Mouse (Mus musculus): ENCODE measurements around the gene Trappc10.

Trappc10 gene

GRCm38 (mm10) chr10:78244438-78245224 lies at the start of gene Trappc10:
TSS of gene Trappc10 (minus strand) at chr10:78244641.
- DNase-seq (ENCODE audit: low read depth, low spot score): peak; percentile 91

- DNase-seq (ENCODE audit: low read depth, low spot score): no peak
Measured at GRCm38 (mm10) chr10:78293576-78293975, 49.1 kb upstream of the Trappc10 start.

- no peak for DNase-seq (ENCODE audit: low read depth, low spot score)
Measured at GRCm38 (mm10) chr10:78292381-78292780, 47.9 kb upstream of the Trappc10 start.

GRCm38 (mm10) chr10:78290730-78291535 lies 46.5 kb upstream of the Trappc10 start:
- no peak for DNase-seq (ENCODE audit: low read depth, low spot score)

GRCm38 (mm10) chr10:78288896-78289295 lies 44.5 kb upstream of the Trappc10 start:
- DNase-seq (ENCODE audit: low read depth, low spot score): peak; percentile 80

DNA sequence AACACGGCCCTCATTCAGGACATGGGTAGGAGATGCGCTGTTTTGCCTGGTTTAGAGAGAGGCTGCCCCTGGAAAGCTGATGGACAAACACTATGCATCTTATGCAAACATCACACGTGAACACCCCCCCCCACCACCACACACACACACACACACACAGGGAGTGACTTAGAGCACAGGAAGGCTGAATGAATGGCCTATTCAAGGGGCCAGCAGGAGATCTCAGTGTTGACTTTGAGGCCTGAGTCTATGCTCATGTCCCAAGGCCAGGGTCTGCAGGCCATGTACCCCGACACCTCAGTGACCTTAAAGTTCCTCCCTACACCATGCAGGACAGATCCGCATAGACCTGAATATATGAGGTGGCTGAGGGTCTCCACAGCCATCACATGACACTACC lies 43.7 kb upstream of the Trappc10 start:
- no peak for DNase-seq (ENCODE audit: low read depth, low spot score)

DNA sequence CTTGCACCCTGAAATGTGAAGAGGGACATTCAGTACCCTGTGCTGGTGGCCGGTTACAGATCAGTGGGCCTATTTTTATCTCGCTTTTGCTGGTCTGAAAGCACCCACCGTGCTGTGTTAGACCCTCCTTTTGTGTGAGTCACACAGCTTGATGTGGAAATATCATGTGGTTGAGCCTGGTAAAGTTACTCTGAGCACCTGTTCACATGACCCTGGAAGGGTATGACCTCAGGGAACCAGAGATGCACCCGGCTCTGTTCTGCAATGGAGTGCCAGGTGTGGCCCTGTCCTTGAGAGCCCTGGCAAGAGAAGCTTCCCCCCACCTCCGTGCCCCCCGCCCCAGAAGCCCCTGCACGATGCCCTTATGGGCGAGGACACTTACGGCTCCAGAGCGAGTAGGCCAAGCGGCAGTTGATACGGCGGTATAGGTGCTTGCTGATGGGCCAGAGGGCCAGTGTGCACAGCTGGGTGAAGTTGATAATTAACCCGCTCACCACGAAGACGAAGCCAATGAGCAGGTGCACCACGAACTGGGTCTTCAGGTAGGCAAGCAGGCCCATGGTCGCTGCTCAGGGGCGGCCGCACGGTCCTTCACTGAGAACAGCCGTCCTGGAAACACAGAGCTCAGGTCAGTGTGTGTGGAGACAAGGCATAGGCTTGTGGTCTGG lies 43.2 kb upstream of the Trappc10 start:
- DNase-seq (ENCODE audit: low read depth, low spot score): no peak

DNA sequence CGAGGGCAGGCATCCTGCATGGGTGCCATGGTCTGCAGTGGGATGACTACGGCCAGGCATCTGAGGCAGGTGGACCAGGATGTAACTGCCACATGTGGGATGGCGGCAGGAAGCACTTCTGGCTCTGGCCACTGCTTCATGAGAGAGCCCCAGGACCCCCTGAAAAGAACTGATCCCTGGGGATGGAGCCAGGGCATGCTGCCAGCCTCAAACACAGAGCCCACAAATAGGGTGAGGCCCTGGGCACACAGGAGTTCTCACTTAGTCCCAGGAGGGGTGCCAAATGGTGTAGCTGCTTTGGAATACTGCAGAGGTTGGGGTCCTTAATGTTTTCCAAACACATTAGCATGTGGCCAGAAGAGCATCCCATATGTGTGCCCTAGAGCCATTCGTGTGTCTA lies 41.5 kb upstream of the Trappc10 start:
- DNase-seq (ENCODE audit: low read depth, low spot score): no peak

DNA sequence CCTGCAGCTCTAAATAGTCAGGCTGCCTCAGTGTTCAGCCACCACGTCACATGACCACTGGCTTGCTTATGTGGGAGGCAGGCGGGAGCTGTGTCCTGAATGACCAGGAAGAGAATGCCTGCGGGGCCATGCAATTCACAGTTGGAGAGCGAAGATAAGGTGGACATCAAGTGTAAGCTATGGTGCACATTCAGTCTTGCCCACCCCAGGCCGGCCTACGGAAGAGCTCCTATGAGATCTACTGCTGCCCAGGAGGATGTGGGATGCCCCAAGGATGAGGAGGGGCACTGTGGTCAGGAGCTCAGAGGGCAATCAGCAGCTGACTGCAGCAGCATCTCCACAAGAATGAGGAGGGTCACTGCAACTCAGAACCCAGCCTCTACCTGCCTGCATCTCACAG lies 41.0 kb upstream of the Trappc10 start:
- no peak for DNase-seq (ENCODE audit: low read depth, low spot score)

GRCm38 (mm10) chr10:78284812-78285211 lies 40.4 kb upstream of the Trappc10 start:
- DNase-seq (ENCODE audit: low read depth, low spot score): no peak

DNA sequence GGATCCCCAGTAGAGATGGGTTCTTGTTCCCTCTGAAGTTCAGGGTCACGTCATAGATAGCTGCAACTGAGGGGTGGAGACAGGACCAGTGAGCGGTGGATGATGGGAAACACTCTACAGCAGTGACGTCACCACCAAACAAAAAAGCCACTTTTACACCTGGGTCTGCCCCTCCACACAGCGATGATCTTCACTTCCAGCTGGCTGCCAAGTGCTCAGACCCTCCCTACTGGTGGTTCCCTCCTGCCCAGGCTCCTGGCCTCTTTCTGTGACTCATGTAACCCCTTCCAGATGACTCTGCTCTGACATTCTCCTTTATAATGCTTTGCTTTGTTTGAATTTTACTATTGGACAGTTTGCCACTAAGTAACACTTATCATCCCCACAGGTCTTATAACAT lies 38.0 kb upstream of the Trappc10 start:
- DNase-seq (ENCODE audit: low read depth, low spot score): no peak

DNA sequence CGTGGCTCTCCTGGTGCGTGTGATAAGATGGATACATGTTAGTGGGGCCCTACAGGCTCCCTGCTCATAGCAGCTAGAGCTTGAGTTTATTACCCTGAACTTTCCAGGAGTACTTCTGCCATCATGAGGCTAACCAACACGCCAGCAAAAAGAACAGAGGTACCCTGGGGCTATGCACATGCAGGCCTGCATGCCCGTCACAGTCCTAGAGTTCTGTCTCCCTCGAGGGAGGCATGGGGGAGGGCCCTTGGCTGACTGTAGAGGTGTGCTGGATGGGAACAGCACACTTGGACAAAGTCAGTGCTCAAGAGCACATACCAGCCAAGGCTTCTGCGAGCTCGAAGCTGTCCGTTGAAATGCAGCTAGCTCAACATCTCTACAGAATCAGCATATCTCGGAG lies 36.0 kb upstream of the Trappc10 start:
- DNase-seq (ENCODE audit: low read depth, low spot score): no peak

- peak; percentile 86 for DNase-seq (ENCODE audit: low read depth, low spot score)
Measured at GRCm38 (mm10) chr10:78279210-78279609, 34.8 kb upstream of the Trappc10 start.

DNA sequence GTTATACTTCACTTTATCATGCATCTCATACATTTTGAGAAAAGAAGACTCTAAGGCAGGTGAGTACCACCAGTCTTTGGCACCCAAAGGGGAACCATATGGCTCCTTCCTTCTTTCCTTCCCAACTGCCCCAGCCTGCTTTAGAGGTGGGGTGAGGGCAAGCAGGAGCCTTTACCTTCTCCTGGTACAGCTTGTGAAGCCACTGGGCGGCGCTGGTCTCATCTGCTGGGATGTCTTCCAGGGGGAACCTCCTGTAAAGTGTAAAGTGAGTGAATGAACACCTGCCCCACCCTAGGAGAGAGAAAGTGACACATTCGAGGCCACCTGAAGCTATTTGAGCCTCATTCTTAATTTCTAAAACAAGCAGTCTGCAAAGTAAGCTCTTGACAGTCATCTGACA lies 33.4 kb upstream of the Trappc10 start:
- peak; percentile 51 for DNase-seq (ENCODE audit: low read depth, low spot score)

DNA sequence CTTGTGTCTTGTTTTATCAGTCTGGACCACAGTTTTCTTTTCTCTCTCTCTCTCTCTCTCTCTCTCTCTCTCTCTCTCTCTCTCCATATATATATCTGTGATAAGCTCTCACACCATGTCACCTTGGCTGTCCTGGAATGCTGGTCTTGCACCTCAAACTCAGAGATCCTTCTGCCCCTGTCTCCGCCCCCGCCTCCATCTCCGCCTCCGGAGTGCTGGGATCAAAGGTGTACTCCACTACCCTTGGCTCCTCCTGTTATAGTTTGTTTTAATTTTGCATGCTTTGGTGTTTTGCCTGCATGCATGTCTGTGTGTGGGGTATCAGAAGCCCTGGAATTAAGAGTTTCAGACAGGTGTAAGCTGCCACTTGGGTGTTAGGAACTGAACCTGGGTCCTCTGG lies 31.8 kb upstream of the Trappc10 start:
- no peak for DNase-seq (ENCODE audit: low read depth, low spot score)

- no peak for DNase-seq (ENCODE audit: low read depth, low spot score)
Measured at GRCm38 (mm10) chr10:78272932-78273331, 28.5 kb upstream of the Trappc10 start.

DNA sequence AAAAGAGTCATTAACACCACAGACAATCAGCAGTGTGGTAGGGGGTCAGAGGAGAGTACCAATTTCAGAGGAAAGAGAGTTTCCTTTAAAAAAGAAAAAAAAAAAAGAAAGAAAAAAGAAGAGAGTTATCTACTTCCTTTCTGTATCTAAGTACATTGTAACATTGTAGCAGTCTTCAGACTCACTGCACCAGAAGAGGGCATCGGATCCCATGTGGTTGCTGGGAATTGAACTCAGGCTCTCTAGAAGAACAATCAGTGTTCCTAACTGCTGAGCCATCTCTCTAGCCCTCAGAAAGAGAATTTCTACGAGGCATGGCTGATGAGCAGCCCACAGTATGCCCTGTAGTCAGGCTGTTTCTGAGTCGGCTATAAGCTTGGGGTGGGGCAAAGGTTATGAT lies 21.4 kb upstream of the Trappc10 start:
- DNase-seq (ENCODE audit: low read depth, low spot score): peak; percentile 20

GRCm38 (mm10) chr10:78264735-78265134 lies 20.3 kb upstream of the Trappc10 start:
- DNase-seq (ENCODE audit: low read depth, low spot score): peak; percentile 10

DNA sequence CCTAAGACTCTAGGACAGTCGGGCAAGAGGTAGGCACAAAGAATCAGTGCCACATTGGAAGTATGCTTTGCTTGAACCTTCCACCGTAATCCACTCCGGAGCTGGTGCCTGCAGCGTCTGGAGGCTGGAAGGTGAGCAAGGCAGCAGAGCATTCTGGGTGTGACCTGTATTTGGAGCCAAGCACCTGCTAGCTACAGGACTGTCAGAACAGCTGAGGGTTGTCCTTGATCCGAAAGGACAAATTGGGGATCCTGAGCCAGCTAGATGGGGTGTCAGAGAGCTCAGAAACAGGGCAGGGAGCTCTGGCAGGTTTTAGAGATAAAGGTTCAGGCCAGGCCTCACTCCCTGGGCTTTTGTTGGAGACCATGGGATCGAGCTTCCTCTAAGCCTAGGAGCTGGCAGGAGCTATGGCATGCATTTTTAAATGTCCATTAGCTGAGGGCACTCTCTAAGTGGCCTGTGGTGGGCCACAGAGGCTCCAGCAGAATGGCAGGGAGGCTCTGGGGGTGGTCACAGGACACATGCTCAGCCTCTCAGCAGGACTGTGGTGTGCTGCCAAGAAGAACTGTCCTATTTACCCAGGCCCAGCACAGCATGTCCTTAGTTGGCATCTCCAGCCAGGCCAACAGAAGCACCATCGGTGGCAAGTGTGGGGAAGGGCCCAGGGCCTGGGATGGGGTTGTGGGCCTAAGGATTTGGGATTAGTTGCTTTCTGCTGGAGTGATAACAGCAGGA lies 16.6 kb upstream of the Trappc10 start:
- peak; percentile 67 for DNase-seq (ENCODE audit: low read depth, low spot score)

DNA sequence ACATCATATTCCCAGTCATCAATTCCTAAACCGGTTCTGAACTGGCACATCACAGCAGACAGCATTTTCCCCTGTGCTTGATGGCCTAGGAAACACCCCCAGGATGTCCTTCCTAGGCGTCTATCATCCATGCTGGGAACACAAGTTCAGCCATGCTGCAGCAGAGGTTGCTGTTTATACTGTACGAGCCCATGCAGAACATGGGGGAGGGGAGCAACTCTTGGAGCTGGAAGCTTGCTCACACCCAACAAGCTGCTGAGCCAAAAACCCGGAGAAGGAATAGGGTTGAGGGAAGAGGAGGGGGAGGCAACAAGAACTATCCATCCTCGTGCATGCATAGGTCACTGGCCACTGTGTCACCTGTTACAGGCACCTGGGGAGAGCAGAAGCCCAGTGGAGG lies 15.9 kb upstream of the Trappc10 start:
- peak; percentile 50 for DNase-seq (ENCODE audit: low read depth, low spot score)

DNA sequence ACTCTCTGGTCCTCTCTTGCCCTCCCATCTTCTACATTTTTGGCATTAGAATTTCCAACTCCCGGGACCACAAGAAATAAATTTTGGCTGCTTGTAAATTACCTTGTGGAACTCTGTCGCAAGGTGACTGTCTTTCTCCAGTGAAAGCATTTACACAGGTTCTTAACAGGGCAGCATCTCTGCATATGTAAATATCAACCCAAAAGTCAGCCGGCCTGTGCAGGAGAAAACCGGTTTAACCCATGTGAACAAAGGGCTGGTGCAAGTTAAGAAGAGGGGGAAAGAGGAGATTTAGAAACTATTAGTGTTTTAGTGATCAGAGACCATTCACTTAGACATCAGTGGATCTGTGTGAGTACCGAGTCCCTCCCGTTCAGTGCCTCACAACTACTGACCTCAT lies 15.3 kb upstream of the Trappc10 start:
- no peak for DNase-seq (ENCODE audit: low read depth, low spot score)

- no peak for DNase-seq (ENCODE audit: low read depth, low spot score)
Measured at GRCm38 (mm10) chr10:78259230-78259629, 14.8 kb upstream of the Trappc10 start.
